Mouse (Mus musculus) limb, embryonic 13.5 days (tissue): ENCODE data around the gene Pla2g2d. TPM values are rescaled to one million over a fixed set of nuclear protein-coding genes. Genes with fewer than 3 reads are reported as not detected.

ENCODE experiments used
- ATAC-seq: fragments of 200-750 bp; cut with Nextera tagmentation; 2 replicates; pipeline ENCODE4 v1.8.0; 2017; ENCODE audit warnings: low read depth, moderate number of reproducible peaks, moderate TSS enrichment; ENCODE audit not compliant: low FRiP score
- H3K27ac ChIP-seq: fragments of 300-500 bp; sonication (generic); 2 replicates; pipeline ENCODE4 v1.5.1; 2015; ENCODE audit warnings: inconsistent platforms, mild to moderate bottlenecking, moderate library complexity
- H3K27me3 ChIP-seq: fragments of 300-500 bp; sonication (generic); 2 replicates; pipeline ENCODE4 v1.6.1; 2015; ENCODE audit warnings: mild to moderate bottlenecking, inconsistent platforms
- H3K36me3 ChIP-seq: fragments of 300-500 bp; sonication (generic); 2 replicates; pipeline ENCODE4 v1.6.1; 2015; ENCODE audit warnings: inconsistent platforms, mild to moderate bottlenecking, moderate library complexity
- H3K4me1 ChIP-seq: fragments of 300-500 bp; sonication (generic); 2 replicates; pipeline ENCODE4 v1.6.1; 2015; ENCODE audit warnings: inconsistent platforms
- H3K4me2 ChIP-seq: fragments of 300-500 bp; sonication (generic); replicated peaks from 2 replicates; pipeline ENCODE4 v1.6.1; 2015; ENCODE audit warnings: inconsistent platforms, mild to moderate bottlenecking, moderate library complexity
- H3K4me3 ChIP-seq: fragments of 300-500 bp; sonication (generic); 2 replicates; pipeline ENCODE4 v1.5.1; 2015; ENCODE audit warnings: moderate library complexity, mild to moderate bottlenecking, inconsistent platforms
- H3K9ac ChIP-seq: fragments of 300-500 bp; sonication (generic); 2 replicates; pipeline ENCODE4 v1.6.1; 2015; ENCODE audit warnings: mild to moderate bottlenecking, inconsistent platforms
- H3K9me3 ChIP-seq: fragments of 300-500 bp; sonication (generic); 2 replicates; pipeline ENCODE4 v1.6.1; 2016; ENCODE audit warnings: inconsistent platforms
- WGBS: fragments of 180-500 bp; shearing (Covaris S2); methylation state at CpG from one replicate; pipeline ENCODE4 v1.1.7; 2015; 5-methylcytosine and 5-hydroxymethylcytosine counted together
- polyA plus RNA-seq: library from polyadenylated mRNA; unstranded; fragments of >200 nt; fragmentation: Nextera tagmentation; extraction: Ambion mirVana; gene quantifications from 2 replicates; pipeline ENCODE4 v1.2.1, GENCODE M21; 2015

The Pla2g2d gene
- polyA plus RNA-seq, 1 experiment from 2014 or later = 0.13 TPM

- Histone ChIP-seq H3K9me3 (no peaks in the 10 kb centered on the region), H3K27me3 (no peaks in the 10 kb centered on the region), H3K4me1 (peaks cover 9% of the 10 kb centered on the region), H3K27ac (no peak overlapping the region), H3K4me3 (no peak overlapping the region), H3K4me2 (no peak overlapping the region), H3K36me3 (no peaks in the 10 kb centered on the region), H3K9ac (no peak overlapping the region)
- ATAC-seq = no peak
- 77% methylated on average over 3 of the region's 3 CpGs for whole genome bisulfite sequencing
Measured at GRCm38 (mm10) chr4:138753608-138754007, 21.9 kb upstream of the Pla2g2d start.

GRCm38 (mm10) chr4:138754432-138754831, 21.1 kb upstream of the Pla2g2d start:
- no peak overlapping the region for H3K27ac ChIP-seq

GRCm38 (mm10) chr4:138755439-138755838, 20.1 kb upstream of the Pla2g2d start:
- Histone ChIP-seq H3K4me3 (no peak overlapping the region), H3K27ac (no peak overlapping the region), H3K9me3 (no peaks in the 10 kb centered on the region), H3K36me3 (no peaks in the 10 kb centered on the region), H3K4me1 (peaks cover 9% of the 10 kb centered on the region), H3K4me2 (no peak overlapping the region), H3K9ac (no peak overlapping the region), H3K27me3 (no peaks in the 10 kb centered on the region)
- no peak for ATAC-seq
- WGBS = 57% methylated on average over 4 of the region's 4 CpGs

More at GRCm38 (mm10) chr4:138754432-138754831, 21.1 kb upstream of the Pla2g2d start:
- Histone ChIP-seq H3K9me3 (no peaks in the 10 kb centered on the region), H3K4me1 (peaks cover 9% of the 10 kb centered on the region), H3K36me3 (no peaks in the 10 kb centered on the region), H3K27me3 (no peaks in the 10 kb centered on the region), H3K4me2 (no peak overlapping the region), H3K4me3 (no peak overlapping the region), H3K9ac (no peak overlapping the region)
- no peak for ATAC-seq
- WGBS = 77% methylated on average over 9 of the region's 9 CpGs

- ATAC-seq = no peak
- Histone ChIP-seq H3K27ac (no peak overlapping the region), H3K9me3 (no peaks in the 10 kb centered on the region), H3K36me3 (no peaks in the 10 kb centered on the region), H3K4me1 (peaks cover 9% of the 10 kb centered on the region), H3K4me2 (no peak overlapping the region), H3K4me3 (no peak overlapping the region), H3K27me3 (no peaks in the 10 kb centered on the region), H3K9ac (no peak overlapping the region)
- 54% methylated on average over 11 of the region's 11 CpGs for WGBS
Measured at GRCm38 (mm10) chr4:138755983-138756382, 19.6 kb upstream of the Pla2g2d start.

- Histone ChIP-seq H3K4me1 (peaks cover 9% of the 10 kb centered on the region), H3K9ac (no peak within 1 kb of the TSS), H3K4me3 (no peak within 1 kb of the TSS), H3K36me3 (no peaks in the 10 kb centered on the region), H3K9me3 (no peaks in the 10 kb centered on the region), H3K27ac (no peak within 1 kb of the TSS), H3K4me2 (no peak within 1 kb of the TSS), H3K27me3 (no peaks in the 10 kb centered on the region)
- 73% methylated on average over 8 of the region's 8 CpGs for WGBS
- ATAC-seq = no peak
Measured at GRCm38 (mm10) chr4:138757416-138757815, 18.1 kb upstream of the Pla2g2d start, which contains the start of gene Pla2g2f. TSS of gene Pla2g2f (minus strand) at chr4:138757626.

- H3K36me3 ChIP-seq = no peaks in the 10 kb centered on the region
- H3K9ac ChIP-seq = no peak overlapping the region
- no peaks in the 10 kb centered on the region for H3K27me3 ChIP-seq
- H3K4me3 ChIP-seq = no peak overlapping the region
- no peak overlapping the region for H3K27ac ChIP-seq
- WGBS = 80% methylated on average over 9 of the region's 9 CpGs
- no peak overlapping the region for H3K4me2 ChIP-seq
- H3K9me3 ChIP-seq = no peaks in the 10 kb centered on the region
- no peaks in the 10 kb centered on the region for H3K4me1 ChIP-seq
- no peak for ATAC-seq
Measured at GRCm38 (mm10) chr4:138762266-138762665, 13.3 kb upstream of the Pla2g2d start.

- H3K4me3 ChIP-seq = no peak overlapping the region
- H3K4me1 ChIP-seq = no peaks in the 10 kb centered on the region
- no peaks in the 10 kb centered on the region for H3K27me3 ChIP-seq
- H3K36me3 ChIP-seq = no peaks in the 10 kb centered on the region
- no peaks in the 10 kb centered on the region for H3K9me3 ChIP-seq
- ATAC-seq = no peak
- WGBS = 79% methylated on average over 10 of the region's 10 CpGs
- H3K27ac ChIP-seq = no peak overlapping the region
- no peak overlapping the region for H3K9ac ChIP-seq
- no peak overlapping the region for H3K4me2 ChIP-seq
Measured at GRCm38 (mm10) chr4:138771970-138772369, 3.6 kb upstream of the Pla2g2d start.

GRCm38 (mm10) chr4:138772386-138772785, 3.1 kb upstream of the Pla2g2d start:
- no peaks in the 10 kb centered on the region for H3K27me3 ChIP-seq
- H3K36me3 ChIP-seq = no peaks in the 10 kb centered on the region
- H3K9me3 ChIP-seq = no peaks in the 10 kb centered on the region
- no peak overlapping the region for H3K4me3 ChIP-seq
- H3K27ac ChIP-seq = no peak overlapping the region
- ATAC-seq = no peak
- WGBS = 81% methylated on average over 5 of the region's 5 CpGs
- no peaks in the 10 kb centered on the region for H3K4me1 ChIP-seq
- H3K4me2 ChIP-seq = no peak overlapping the region
- H3K9ac ChIP-seq = no peak overlapping the region

GRCm38 (mm10) chr4:138777417-138778407, 2.2 kb downstream of the Pla2g2d start:
- Histone ChIP-seq H3K27ac (no peak overlapping the region), H3K9me3 (no peaks in the 10 kb centered on the region), H3K9ac (no peak overlapping the region), H3K4me3 (no peak overlapping the region), H3K27me3 (no peaks in the 10 kb centered on the region), H3K36me3 (no peaks in the 10 kb centered on the region), H3K4me2 (no peak overlapping the region), H3K4me1 (peaks cover 7% of the 10 kb centered on the region; the same call in 1 of the 2 replicates)
- WGBS = 30% methylated on average over 20 of the region's 20 CpGs
- no peak for ATAC-seq

- H3K9me3 ChIP-seq = no peaks in the 10 kb centered on the region
- no peaks in the 10 kb centered on the region for H3K36me3 ChIP-seq
- no peak overlapping the region for H3K9ac ChIP-seq
- no peak for ATAC-seq
- H3K4me3 ChIP-seq = no peak overlapping the region
- H3K4me1 ChIP-seq = peaks cover 7% of the 10 kb centered on the region; the same call in 1 of the 2 replicates
- no peak overlapping the region for H3K4me2 ChIP-seq
- H3K27ac ChIP-seq = no peak overlapping the region
- WGBS = 81% methylated on average over 5 of the region's 5 CpGs
- 0 out of 2 replicates have a peak, but pooled peaks cover 5% of the 10 kb centered on the region for H3K27me3 ChIP-seq
Measured at GRCm38 (mm10) chr4:138780300-138780699, 4.8 kb downstream of the Pla2g2d start.

- no peaks in the 10 kb centered on the region for H3K9me3 ChIP-seq
- H3K4me2 ChIP-seq = no peak overlapping the region
- no peaks in the 10 kb centered on the region for H3K36me3 ChIP-seq
- no peak overlapping the region for H3K9ac ChIP-seq
- 79% methylated on average over 6 of the region's 6 CpGs for WGBS
- no peak overlapping the region for H3K27ac ChIP-seq
- 0 out of 2 replicates have a peak, but pooled peaks cover 5% of the 10 kb centered on the region for H3K27me3 ChIP-seq
- peaks cover 7% of the 10 kb centered on the region; the same call in 1 of the 2 replicates for H3K4me1 ChIP-seq
- no peak for ATAC-seq
- no peak overlapping the region for H3K4me3 ChIP-seq
Measured at GRCm38 (mm10) chr4:138782098-138782497, 6.6 kb downstream of the Pla2g2d start.

GRCm38 (mm10) chr4:138785721-138786120, 10.2 kb downstream of the Pla2g2d start:
- 61% methylated on average over 4 of the region's 4 CpGs for WGBS
- H3K27me3 ChIP-seq = 0 out of 2 replicates have a peak, but pooled peaks cover 12% of the 10 kb centered on the region
- no peaks in the 10 kb centered on the region for H3K36me3 ChIP-seq
- no peak for ATAC-seq
- no peaks in the 10 kb centered on the region for H3K9me3 ChIP-seq
- H3K4me3 ChIP-seq = no peak overlapping the region
- no peak overlapping the region for H3K27ac ChIP-seq
- H3K9ac ChIP-seq = no peak overlapping the region
- H3K4me2 ChIP-seq = no peak overlapping the region
- H3K4me1 ChIP-seq = no peaks in the 10 kb centered on the region
